Mouse (Mus musculus) lung, embryonic 16.5 days (tissue): ENCODE data around the gene Rpl32. TPM values are rescaled to one million over a fixed set of nuclear protein-coding genes. Genes with fewer than 3 reads are reported as not detected.

Experiments used
- ATAC-seq: fragments of 200-750 bp; cut with Nextera tagmentation; 2 replicates; pipeline ENCODE4 v1.8.0; 2017; ENCODE audit warnings: low read depth, mild to moderate bottlenecking, moderate library complexity
- H3K27ac ChIP-seq: fragments of 300-500 bp; sonication (generic); 2 replicates; pipeline ENCODE4 v1.5.1; 2014; ENCODE audit warnings: mild to moderate bottlenecking, control low read depth, low read length
- H3K27me3 ChIP-seq: fragments of 300-500 bp; sonication (generic); 2 replicates; pipeline ENCODE4 v1.6.1; 2014; ENCODE audit warnings: low read depth, low read length, mixed read lengths; ENCODE audit not compliant: control insufficient read depth, insufficient read depth
- H3K36me3 ChIP-seq: fragments of 300-500 bp; sonication (generic); 2 replicates; pipeline ENCODE4 v1.6.1; 2014; ENCODE audit warnings: low read length; ENCODE audit not compliant: control insufficient read depth, insufficient read depth
- H3K4me1 ChIP-seq: fragments of 300-500 bp; sonication (generic); replicated peaks from 2 replicates; pipeline ENCODE4 v1.6.1; 2014; ENCODE audit warnings: low read length, mixed read lengths; ENCODE audit not compliant: control insufficient read depth, insufficient read depth
- H3K4me2 ChIP-seq: fragments of 300-500 bp; sonication (generic); 2 replicates; pipeline ENCODE4 v1.6.1; 2014; ENCODE audit warnings: low read depth, low read length, control low read depth
- H3K4me3 ChIP-seq: fragments of 300-500 bp; sonication (generic); 2 replicates; pipeline ENCODE4 v1.5.1; 2014; ENCODE audit warnings: mild to moderate bottlenecking, low read length, control low read depth
- H3K9ac ChIP-seq: fragments of 300-500 bp; sonication (generic); 2 replicates; pipeline ENCODE4 v1.6.1; 2014; ENCODE audit warnings: low read length, control low read depth
- H3K9me3 ChIP-seq: fragments of 300-500 bp; sonication (generic); 2 replicates; pipeline ENCODE4 v1.6.1; 2016; ENCODE audit warnings: low read length; ENCODE audit not compliant: control insufficient read depth
- WGBS: fragments of 180-500 bp; shearing (Covaris S2); extraction: QIAGEN DNeasy Blood & Tissue Kit; methylation state at CpG from one replicate; pipeline ENCODE4 v1.1.7; 2014; 5-methylcytosine and 5-hydroxymethylcytosine counted together
- microRNA-seq: library from miRNA; unstranded; fragments of <30 nt; microRNA quantifications from one replicate; pipeline ENCODE4, GENCODE M21; 2016
- polyA plus RNA-seq: library from polyadenylated mRNA; unstranded; fragments of >200 nt; fragmentation: Nextera tagmentation; extraction: Ambion mirVana; gene quantifications from 2 replicates; pipeline ENCODE4 v1.2.1, GENCODE M21; 2015

The Rpl32 gene
- polyA plus RNA-seq, 1 experiment from 2014 or later, result 2,268 TPM

DNA sequence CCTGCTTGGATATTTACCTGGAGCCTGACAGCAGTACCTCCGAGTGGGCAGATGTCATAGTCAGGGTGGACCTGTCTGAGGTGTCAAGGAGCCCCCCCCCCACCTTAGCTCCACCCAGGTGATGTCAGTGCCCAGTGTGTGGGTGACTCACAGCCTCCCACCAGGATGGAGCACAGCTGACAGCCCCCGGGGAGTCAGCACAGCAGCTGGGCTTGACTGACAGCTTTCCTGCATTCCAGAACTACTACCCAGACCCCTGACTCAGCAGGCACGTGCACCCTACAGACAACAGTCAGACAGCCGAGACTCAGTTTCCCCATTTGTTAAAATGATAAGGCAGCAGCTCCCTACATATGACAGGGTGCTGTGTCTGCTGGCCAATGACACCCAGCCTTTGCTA is 47.6 kb downstream of the Rpl32 start:
- H3K36me3 ChIP-seq, result no peaks in the 10 kb centered on the region
- no peak overlapping the region for H3K27ac ChIP-seq
- no peak overlapping the region for H3K9ac ChIP-seq
- 35% methylated on average over 4 of the region's 4 CpGs for WGBS
- H3K4me2 ChIP-seq, result no peak overlapping the region
- no peak overlapping the region for H3K4me3 ChIP-seq
- H3K27me3 ChIP-seq, result no peaks in the 10 kb centered on the region
- no peaks in the 10 kb centered on the region for H3K9me3 ChIP-seq
- ATAC-seq, result no peak
- H3K4me1 ChIP-seq, result peaks cover 21% of the 10 kb centered on the region

DNA sequence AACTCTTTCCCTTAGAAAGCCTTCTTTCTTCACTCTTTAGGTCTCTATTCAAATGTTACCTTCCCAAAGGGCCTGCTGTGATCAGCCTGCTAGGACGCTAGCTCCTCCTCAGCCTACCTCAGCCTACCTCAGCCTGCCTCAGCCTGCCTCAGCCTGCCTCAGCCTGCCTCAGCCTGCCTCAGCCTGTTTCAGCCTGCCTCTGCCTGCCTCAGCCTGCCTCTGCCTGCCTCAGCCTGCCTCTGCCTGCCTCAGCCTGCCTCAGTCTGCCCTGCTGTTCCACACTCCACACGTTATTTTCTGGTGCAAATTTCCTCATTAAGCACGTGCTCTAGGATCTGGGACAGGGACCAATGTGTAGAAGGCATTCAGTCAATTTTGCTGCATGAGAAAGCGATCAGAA is 48.4 kb downstream of the Rpl32 start:
- Histone ChIP-seq H3K4me1 (peaks cover 21% of the 10 kb centered on the region), H3K36me3 (no peaks in the 10 kb centered on the region), H3K27ac (no peak overlapping the region), H3K27me3 (no peaks in the 10 kb centered on the region), H3K4me2 (no peak overlapping the region), H3K9ac (no peak overlapping the region), H3K4me3 (no peak overlapping the region), H3K9me3 (no peaks in the 10 kb centered on the region)
- 89% methylated on average over 4 of the region's 4 CpGs for WGBS
- ATAC-seq, result no peak

DNA sequence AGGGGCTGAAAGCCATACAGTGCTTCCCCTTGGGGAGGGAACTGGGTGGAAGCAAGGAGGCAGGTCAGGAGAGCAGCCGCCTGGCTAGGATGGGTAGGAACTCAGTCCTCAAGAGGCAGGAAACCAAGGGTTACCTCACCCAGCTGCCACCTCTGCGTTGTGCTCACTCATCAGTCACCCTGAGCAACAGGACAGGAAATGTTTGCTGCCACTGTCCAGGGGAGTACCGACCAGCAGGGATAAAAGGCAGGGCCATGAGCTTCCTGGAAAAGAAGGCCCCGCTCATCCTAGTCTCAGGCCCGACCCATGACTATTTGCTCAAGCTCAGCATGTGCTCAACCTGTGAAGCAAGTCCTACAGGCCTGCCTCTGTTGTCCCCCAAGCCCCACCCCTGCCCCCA is 49.1 kb downstream of the Rpl32 start:
- no peaks in the 10 kb centered on the region for H3K36me3 ChIP-seq
- H3K9ac ChIP-seq, result no peak overlapping the region
- 26% methylated on average over 5 of the region's 5 CpGs for WGBS
- H3K4me1 ChIP-seq, result peaks cover 20% of the 10 kb centered on the region
- no peak overlapping the region for H3K4me3 ChIP-seq
- H3K27ac ChIP-seq, result no peak overlapping the region
- no peak overlapping the region for H3K4me2 ChIP-seq
- no peaks in the 10 kb centered on the region for H3K27me3 ChIP-seq
- H3K9me3 ChIP-seq, result no peaks in the 10 kb centered on the region
- peak; percentile 11; the same call in 1 of the 2 replicates for ATAC-seq

DNA sequence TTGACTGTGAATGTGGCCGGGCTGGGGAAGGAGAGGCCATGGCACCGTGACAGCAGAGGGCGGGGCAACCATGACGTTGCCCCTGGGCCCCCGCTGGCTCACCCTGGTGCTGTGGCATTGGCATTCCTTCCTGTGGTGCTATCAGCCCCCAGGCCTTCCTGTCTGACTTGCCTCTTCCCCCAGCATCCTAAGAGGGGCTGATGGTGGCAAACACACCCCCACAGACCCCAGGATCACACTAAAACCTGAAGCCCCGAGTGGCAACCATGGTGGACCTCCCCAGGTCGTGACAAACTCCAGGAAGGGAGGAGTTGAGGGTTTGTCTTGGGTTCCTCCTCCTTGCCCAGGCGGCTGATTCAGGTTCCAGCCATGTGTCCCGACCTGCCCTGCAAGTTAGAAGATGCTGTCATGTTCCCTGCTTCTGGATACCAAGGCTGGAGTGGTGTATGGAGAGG is 49.5 kb downstream of the Rpl32 start:
- 0 out of 2 replicates have a peak, but pooled peaks have one; percentile 1 for ATAC-seq
- Histone ChIP-seq H3K4me1 (peaks cover 15% of the 10 kb centered on the region), H3K36me3 (no peaks in the 10 kb centered on the region), H3K27ac (no peak overlapping the region), H3K27me3 (no peaks in the 10 kb centered on the region), H3K4me3 (no peak overlapping the region), H3K9me3 (no peaks in the 10 kb centered on the region), H3K9ac (0 out of 2 replicates have a peak overlapping the region, but pooled peaks have one; percentile 17), H3K4me2 (no peak overlapping the region)
- 47% methylated on average over 9 of the region's 9 CpGs for WGBS

DNA sequence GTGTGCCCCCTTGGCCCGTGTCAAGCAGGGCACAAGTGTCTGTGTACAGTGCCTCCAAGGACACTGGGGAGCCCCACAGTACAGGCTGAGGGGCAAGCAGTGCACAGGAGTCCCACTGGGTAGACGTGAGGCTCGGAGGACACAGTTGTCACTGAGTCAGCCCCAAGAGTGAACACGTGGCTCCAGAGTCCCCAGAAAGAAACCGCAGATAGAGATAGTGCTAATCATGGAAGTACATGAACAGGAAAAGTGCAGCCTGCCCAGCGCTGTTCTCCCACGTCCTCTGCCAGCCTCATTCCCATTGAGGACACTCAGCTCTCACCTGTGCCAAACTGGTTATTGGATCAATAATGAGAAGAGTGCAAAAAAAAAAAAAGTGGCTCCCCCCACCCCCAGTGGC is 53.0 kb downstream of the Rpl32 start:
- no peak for ATAC-seq
- H3K27me3 ChIP-seq, result no peaks in the 10 kb centered on the region
- H3K36me3 ChIP-seq, result no peaks in the 10 kb centered on the region
- no peak overlapping the region for H3K4me3 ChIP-seq
- H3K27ac ChIP-seq, result no peak overlapping the region
- H3K4me1 ChIP-seq, result peaks cover 4% of the 10 kb centered on the region; the same call in 1 of the 2 replicates
- H3K4me2 ChIP-seq, result no peak overlapping the region
- no peaks in the 10 kb centered on the region for H3K9me3 ChIP-seq
- WGBS, result 64% methylated on average over 7 of the region's 7 CpGs
- no peak overlapping the region for H3K9ac ChIP-seq

Small RNA genes within 50 kb of the gene (microRNA-seq; reads per million reads assigned to microRNA genes)
- gene Mir7660, result not detected

Other genes with a start within 250 kb of the Rpl32 start
- gene Mkrn2os, start 216.2 kb downstream of the Rpl32 start, polyA plus RNA-seq, result 0.58 and 0.63 TPM in 2 replicates
- gene Mkrn2, start 206.8 kb downstream of the Rpl32 start, polyA plus RNA-seq, result 27.1 and 32.5 TPM in 2 replicates
- 80.8 and 86.3 TPM in 2 replicates for gene Raf1, start 132.1 kb downstream of the Rpl32 start, polyA plus RNA-seq
- 2.3 and 3.8 TPM in 2 replicates for gene Tmem40, start 46.3 kb downstream of the Rpl32 start, polyA plus RNA-seq
- gene Cand2, start 34.2 kb downstream of the Rpl32 start, polyA plus RNA-seq, result 23.4 and 28.2 TPM in 2 replicates
- 1.8 and 2.1 TPM in 2 replicates for gene Efcab12, start 29.7 kb upstream of the Rpl32 start, polyA plus RNA-seq
- 22.4 and 23.5 TPM in 2 replicates for gene Mbd4, start 44.6 kb upstream of the Rpl32 start, polyA plus RNA-seq
- gene Ift122, start 44.7 kb upstream of the Rpl32 start, polyA plus RNA-seq, result 23.4 and 23.5 TPM in 2 replicates
- gene Rho, start 123.0 kb upstream of the Rpl32 start, polyA plus RNA-seq, result 0.08 and 0.16 TPM in 2 replicates
- not detected in 2 replicates for gene H1foo, start 136.2 kb upstream of the Rpl32 start, polyA plus RNA-seq
- gene Plxnd1, start 186.3 kb upstream of the Rpl32 start, polyA plus RNA-seq, result 45.2 and 47.8 TPM in 2 replicates